In genomic region chr13:110492296-110493001, GRCm38 (mm10) we compare ENCODE assay signal across 8 mouse cellular contexts.
DNase-seq lines count a peak whose midpoint lies in the region; ATAC-seq lines count a peak whose summit lies in the region.

No protein-coding gene starts in this region.

- H3K27ac ChIP-seq in heart, embryonic 11.5 days (ENCODE audit: low read depth, low read length): no peak overlapping the region
- H3K27ac ChIP-seq in forebrain, embryonic 16.5 days (ENCODE audit: low read length): peak overlapping the region; percentile 23; the same call in 1 of the 2 replicates
- no peak overlapping the region for H3K27ac ChIP-seq in neural tube, embryonic 11.5 days (ENCODE audit: low read depth, low read length)

- H3K4me1 ChIP-seq in heart, embryonic 11.5 days (ENCODE audit: control insufficient read depth, insufficient read depth, low read length): no peaks in the 10 kb centered on the region
- H3K4me1 ChIP-seq in forebrain, embryonic 16.5 days (replicated peaks; ENCODE audit: control insufficient read depth, insufficient read depth, low read length): peaks cover 12% of the 10 kb centered on the region
- no peaks in the 10 kb centered on the region for H3K4me1 ChIP-seq in neural tube, embryonic 11.5 days (ENCODE audit: control insufficient read depth, insufficient read depth, low read length)

- H3K9me3 ChIP-seq in heart, embryonic 11.5 days (replicated peaks; ENCODE audit: control insufficient read depth, low read length): no peaks in the 10 kb centered on the region
- H3K9me3 ChIP-seq in forebrain, embryonic 16.5 days (ENCODE audit: control insufficient read depth, low read length): no peaks in the 10 kb centered on the region
- H3K9me3 ChIP-seq in neural tube, embryonic 11.5 days (ENCODE audit: control insufficient read depth, low read length): no peaks in the 10 kb centered on the region

- WGBS in heart, embryonic 11.5 days (ENCODE audit: insufficient replicate concordance): 47% methylated on average over 9 of the region's 9 CpGs
- whole genome bisulfite sequencing in forebrain, embryonic 16.5 days: 10% methylated on average over 9 of the region's 9 CpGs
- WGBS in neural tube, embryonic 11.5 days: 57% methylated on average over 9 of the region's 9 CpGs

- intact Hi-C loops in heart, postnatal 10 days (cut with DNase I): no loop called here

- ATAC-seq in heart, embryonic 11.5 days (replicated peaks; ENCODE audit: insufficient number of reproducible peaks, low FRiP score, low TSS enrichment): no peak
- peak; percentile 94 for ATAC-seq in forebrain, embryonic 16.5 days
- ATAC-seq in neural tube, embryonic 11.5 days (ENCODE audit: insufficient read depth, low FRiP score, low TSS enrichment): peak; percentile 77
- no peak for ATAC-seq in monocyte, adult 5-6 weeks (replicated peaks; ENCODE audit: insufficient number of reproducible peaks, low FRiP score, low TSS enrichment, poor library complexity, severe bottlenecking)

- peak; percentile 16 to 19 for DNase-seq in heart, postnatal 10 days
- DNase-seq in adrenal gland, postnatal 25 days: peak; percentile 12
- DNase-seq in neural tube, embryonic 11.5 days (ENCODE audit: low spot score): peak; percentile 59
- no peak for DNase-seq in urinary bladder, postnatal 25 days (ENCODE audit: low spot score)
- DNase-seq in thymus, postnatal 10 days (ENCODE audit: low spot score in 2 of 2): no peak

- H3K27me3 ChIP-seq in heart, embryonic 11.5 days (ENCODE audit: control insufficient read depth, insufficient read depth, low read length): no peaks in the 10 kb centered on the region
- no peaks in the 10 kb centered on the region for H3K27me3 ChIP-seq in forebrain, embryonic 16.5 days (replicated peaks; ENCODE audit: control insufficient read depth, insufficient read depth, low read length)
- H3K27me3 ChIP-seq in neural tube, embryonic 11.5 days (ENCODE audit: control insufficient read depth, insufficient read depth, low read length): no peaks in the 10 kb centered on the region

- H3K4me2 ChIP-seq in heart, embryonic 11.5 days: no peak overlapping the region
- peak overlapping the region; percentile 35 for H3K4me2 ChIP-seq in forebrain, embryonic 16.5 days (ENCODE audit: low read length)
- no peak overlapping the region for H3K4me2 ChIP-seq in neural tube, embryonic 11.5 days (ENCODE audit: low read depth)

- H3K36me3 ChIP-seq in heart, embryonic 11.5 days (ENCODE audit: control insufficient read depth, insufficient read depth, low read length): no peaks in the 10 kb centered on the region
- H3K36me3 ChIP-seq in forebrain, embryonic 16.5 days (ENCODE audit: control insufficient read depth, insufficient read depth): no peaks in the 10 kb centered on the region
- H3K36me3 ChIP-seq in neural tube, embryonic 11.5 days (ENCODE audit: control insufficient read depth, insufficient read depth, low read length): no peaks in the 10 kb centered on the region

- H3K9ac ChIP-seq in heart, embryonic 11.5 days (ENCODE audit: low read depth, low read length): no peak overlapping the region
- H3K9ac ChIP-seq in forebrain, embryonic 16.5 days (replicated peaks; ENCODE audit: low read depth, low read length): peak overlapping the region; percentile 30
- H3K9ac ChIP-seq in neural tube, embryonic 11.5 days (ENCODE audit: low read length): no peak overlapping the region

- no peak overlapping the region for H3K4me3 ChIP-seq in heart, embryonic 11.5 days (ENCODE audit: low read depth, low read length)
- H3K4me3 ChIP-seq in forebrain, embryonic 16.5 days (replicated peaks; ENCODE audit: low read length): no peak overlapping the region
- no peak overlapping the region for H3K4me3 ChIP-seq in neural tube, embryonic 11.5 days (ENCODE audit: low read depth, low read length)

Comparison
In these comparisons a context has a peak if more than half of its experiments do, and no peak if none do; other contexts are left out.
1. DNase-seq: peak in heart, postnatal 10 days (2 of 2), adrenal gland, postnatal 25 days (single experiment) and neural tube, embryonic 11.5 days (single experiment); none in urinary bladder, postnatal 25 days (single experiment) and thymus, postnatal 10 days (0 of 2).
2. ATAC-seq: peak in forebrain, embryonic 16.5 days (single experiment) and neural tube, embryonic 11.5 days (single experiment); none in heart, embryonic 11.5 days (single experiment) and monocyte, adult 5-6 weeks (single experiment).